Mouse (Mus musculus) kidney, adult 2 months (tissue): ENCODE results near the gene Akap1. TPM values are rescaled to one million over a fixed set of nuclear protein-coding genes. Genes with fewer than 3 reads are reported as not detected.

ENCODE experiments used
- DNase-seq: peaks from one replicate; pipeline ENCODE4 v3.0.0; 2021
- H3K27ac ChIP-seq: fragments of 200-500 bp; 2 replicates; pipeline ENCODE4 v1.5.1; 2012; ENCODE audit warnings: low read depth, low read length, control low read depth, inconsistent platforms; ENCODE audit not compliant: insufficient read depth
- H3K27me3 ChIP-seq: fragments of 200-500 bp; replicated peaks from 2 replicates; pipeline ENCODE4 v1.6.1; 2012; ENCODE audit warnings: mild to moderate bottlenecking, moderate library complexity, low read length, inconsistent platforms; ENCODE audit not compliant: control insufficient read depth, insufficient read depth
- H3K36me3 ChIP-seq: fragments of 200-500 bp; 2 replicates; pipeline ENCODE4 v1.6.1; 2012; ENCODE audit warnings: mild to moderate bottlenecking, moderate library complexity, low read length, inconsistent platforms; ENCODE audit not compliant: control insufficient read depth, insufficient read depth
- H3K4me1 ChIP-seq: fragments of 200-500 bp; 2 replicates; pipeline ENCODE4 v1.6.1; 2011; ENCODE audit warnings: low read length; ENCODE audit not compliant: control insufficient read depth, insufficient read depth
- H3K4me3 ChIP-seq: fragments of 200-500 bp; 2 replicates; pipeline ENCODE4 v1.5.1; 2011; ENCODE audit warnings: mild to moderate bottlenecking, low read depth, low read length, control low read depth; ENCODE audit not compliant: insufficient read depth
- CTCF ChIP-seq: fragments of 200-500 bp; conservative IDR thresholded peaks from 2 replicates; pipeline ENCODE4 v1.5.1; 2011; ENCODE audit warnings: low read depth, mild to moderate bottlenecking, control low read depth, low read length, moderate library complexity, mixed read lengths; ENCODE audit not compliant: insufficient read depth, insufficient read length
- POLR2A ChIP-seq: fragments of 200-500 bp; IDR thresholded peaks from one replicate; pipeline ENCODE4 v1.6.1; 2011; ENCODE audit warnings: low read depth, low read length, control low read depth
- WGBS: fragments of 180-500 bp; shearing (Covaris S2); methylation state at CpG from one replicate; pipeline ENCODE4 v1.1.7; 2018; 5-methylcytosine and 5-hydroxymethylcytosine counted together
- polyA plus RNA-seq: library from polyadenylated mRNA; depleted of rRNA; stranded (reverse); fragments of >200 nt; gene quantifications from 2 replicates; pipeline ENCODE4 v1.2.3, GENCODE M21; 2012

Gene Akap1
- polyA plus RNA-seq, 1 experiment, result 72.6 TPM

DNA sequence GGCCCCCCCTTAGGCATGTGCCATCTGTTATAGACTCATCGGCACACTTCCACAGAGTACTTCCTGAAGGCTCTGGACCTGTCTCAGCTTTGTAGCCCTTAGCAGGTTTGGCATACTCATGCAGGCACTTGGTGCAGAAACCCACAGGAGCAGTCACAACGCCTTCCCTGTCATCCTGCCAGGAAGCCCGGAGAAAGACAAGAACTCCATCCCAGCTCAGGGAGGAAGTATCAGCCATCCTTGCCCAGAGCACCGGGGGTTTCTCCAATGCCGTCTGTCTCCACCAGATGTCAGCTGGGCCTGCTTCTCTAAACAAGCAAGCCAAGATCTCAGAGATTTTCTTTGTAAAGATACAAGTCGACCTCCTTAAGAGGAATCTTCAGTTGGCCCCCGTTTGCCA is 38.5 kb downstream of the Akap1 start:
- no peaks in the 10 kb centered on the region for H3K36me3 ChIP-seq
- 0 out of 2 replicates have a peak, but pooled peaks have one; percentile 18 for TF ChIP-seq CTCF
- TF ChIP-seq POLR2A, result no peak
- H3K4me1 ChIP-seq, result no peaks in the 10 kb centered on the region; the same call in 1 of the 2 replicates
- H3K27ac ChIP-seq, result no peak overlapping the region
- 29% methylated on average over 7 of the region's 7 CpGs for WGBS
- H3K4me3 ChIP-seq, result no peak overlapping the region
- no peaks in the 10 kb centered on the region for H3K27me3 ChIP-seq
- no peak for DNase-seq

DNA sequence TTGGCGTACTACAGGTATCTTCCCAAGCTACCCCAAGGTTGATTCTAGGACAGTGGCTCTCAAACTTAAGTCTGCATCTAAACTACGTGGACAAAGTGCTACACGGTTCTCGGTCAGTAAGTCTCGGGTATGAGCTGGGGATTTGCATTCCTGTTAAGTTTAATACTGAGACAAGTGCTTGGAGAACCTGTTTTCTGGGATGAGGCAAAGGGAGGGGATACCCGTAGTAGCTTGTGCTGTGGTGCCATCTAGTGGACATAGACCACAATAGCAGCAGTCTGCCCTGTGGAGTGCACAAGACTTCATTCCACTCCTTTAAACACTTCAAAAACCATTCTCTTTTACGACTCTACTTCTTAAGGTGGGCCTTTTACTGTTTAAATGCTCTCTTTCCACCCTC is 41.4 kb downstream of the Akap1 start:
- no peaks in the 10 kb centered on the region; the same call in 1 of the 2 replicates for H3K4me1 ChIP-seq
- no peak for TF ChIP-seq POLR2A
- TF ChIP-seq CTCF, result peak; percentile 97
- WGBS, result 4% methylated on average over 7 of the region's 7 CpGs
- no peak overlapping the region for H3K4me3 ChIP-seq
- no peaks in the 10 kb centered on the region for H3K36me3 ChIP-seq
- H3K27me3 ChIP-seq, result no peaks in the 10 kb centered on the region
- no peak overlapping the region for H3K27ac ChIP-seq
- DNase-seq, result peak; percentile 82

DNA sequence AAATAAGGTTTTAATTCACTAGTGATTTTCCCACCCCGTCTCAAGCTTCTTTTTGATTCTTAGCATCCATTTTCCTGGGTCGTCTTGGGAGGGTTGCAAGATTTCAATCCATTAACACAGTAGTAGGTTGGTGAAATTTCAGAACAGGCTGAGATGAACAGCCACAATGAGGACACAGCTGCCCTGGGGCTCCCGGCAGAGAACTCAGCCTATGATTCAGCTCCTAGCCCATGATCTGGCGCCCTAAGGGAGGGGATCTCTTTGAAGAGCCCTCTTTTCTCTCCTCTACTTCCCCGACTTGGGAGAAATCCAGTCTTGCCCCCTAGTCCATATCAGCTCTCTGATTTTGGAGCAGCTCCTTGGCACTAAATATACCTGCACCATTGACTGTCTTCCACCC is 41.9 kb downstream of the Akap1 start:
- no peaks in the 10 kb centered on the region for H3K36me3 ChIP-seq
- DNase-seq, result no peak
- H3K27me3 ChIP-seq, result no peaks in the 10 kb centered on the region
- H3K4me1 ChIP-seq, result no peaks in the 10 kb centered on the region; the same call in 1 of the 2 replicates
- no peak overlapping the region for H3K27ac ChIP-seq
- WGBS, result 54% methylated on average over 5 of the region's 5 CpGs
- no peak overlapping the region for H3K4me3 ChIP-seq
- TF ChIP-seq POLR2A (no peak), CTCF (no peak)

- H3K4me1 ChIP-seq, result no peaks in the 10 kb centered on the region; the same call in 1 of the 2 replicates
- 36% methylated on average over 24 of the region's 24 CpGs for WGBS
- TF ChIP-seq POLR2A, result no peak
- TF ChIP-seq CTCF, result no peak
- no peak overlapping the region for H3K4me3 ChIP-seq
- H3K36me3 ChIP-seq, result no peaks in the 10 kb centered on the region
- DNase-seq, result peak; percentile 30
- no peaks in the 10 kb centered on the region for H3K27me3 ChIP-seq
- no peak overlapping the region for H3K27ac ChIP-seq
These were observed 43.4 kb downstream of the Akap1 start for GRCm38 (mm10) chr11:88820742-88821576.

GRCm38 (mm10) chr11:88820253-88820652 is 44.1 kb downstream of the Akap1 start:
- H3K36me3 ChIP-seq, result no peaks in the 10 kb centered on the region
- no peaks in the 10 kb centered on the region; the same call in 1 of the 2 replicates for H3K4me1 ChIP-seq
- 52% methylated on average over 6 of the region's 6 CpGs for WGBS
- DNase-seq, result no peak
- no peak overlapping the region for H3K4me3 ChIP-seq
- no peak overlapping the region for H3K27ac ChIP-seq
- TF ChIP-seq CTCF, result no peak
- TF ChIP-seq POLR2A, result no peak
- H3K27me3 ChIP-seq, result no peaks in the 10 kb centered on the region

DNA sequence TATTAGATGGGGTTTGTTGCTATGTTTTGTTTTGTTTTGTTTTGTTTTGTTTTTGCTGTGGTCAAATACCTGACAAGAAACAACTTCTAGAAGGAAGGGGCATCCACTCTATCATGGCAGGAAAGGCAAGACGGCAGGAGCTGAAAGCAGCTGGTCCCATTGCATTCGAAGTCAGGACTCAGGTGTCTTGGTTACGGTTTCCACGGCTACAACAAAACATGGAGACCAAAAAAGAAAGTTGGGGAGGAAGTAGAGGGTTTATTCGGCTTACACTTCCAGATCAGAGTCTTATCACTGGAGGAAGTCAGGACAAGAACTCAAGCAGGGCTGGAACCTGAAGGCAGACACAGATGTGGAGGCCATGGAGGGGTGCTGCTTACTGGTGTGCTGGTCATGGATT is 47.3 kb downstream of the Akap1 start:
- TF ChIP-seq CTCF (no peak), POLR2A (no peak)
- no peak overlapping the region for H3K27ac ChIP-seq
- H3K36me3 ChIP-seq, result no peaks in the 10 kb centered on the region
- H3K4me3 ChIP-seq, result no peak overlapping the region
- 85% methylated on average over 5 of the region's 5 CpGs for WGBS
- no peaks in the 10 kb centered on the region for H3K4me1 ChIP-seq
- no peak for DNase-seq
- no peaks in the 10 kb centered on the region for H3K27me3 ChIP-seq

GRCm38 (mm10) chr11:88803231-88804010 is 61.0 kb downstream of the Akap1 start:
- no peak for DNase-seq
- TF ChIP-seq POLR2A, result no peak
- TF ChIP-seq CTCF, result no peak
- Histone ChIP-seq H3K27ac (no peak overlapping the region), H3K4me3 (0 out of 2 replicates have a peak overlapping the region, but pooled peaks have one; percentile 15), H3K36me3 (no peaks in the 10 kb centered on the region), H3K4me1 (no peaks in the 10 kb centered on the region), H3K27me3 (no peaks in the 10 kb centered on the region; the same call in 1 of the 2 replicates)
- 55% methylated on average over 31 of the region's 31 CpGs for WGBS
